Mouse (Mus musculus) spleen, postnatal 14 days (tissue): ENCODE data around the gene Rbfox1.

Experiments used
- DNase-seq, 2 experiments: peaks; one replicate each; pipeline ENCODE4 v3.0.0; 2021 to 2022; ENCODE audit warnings: low spot score in 2 of 2

Gene Rbfox1

DNA sequence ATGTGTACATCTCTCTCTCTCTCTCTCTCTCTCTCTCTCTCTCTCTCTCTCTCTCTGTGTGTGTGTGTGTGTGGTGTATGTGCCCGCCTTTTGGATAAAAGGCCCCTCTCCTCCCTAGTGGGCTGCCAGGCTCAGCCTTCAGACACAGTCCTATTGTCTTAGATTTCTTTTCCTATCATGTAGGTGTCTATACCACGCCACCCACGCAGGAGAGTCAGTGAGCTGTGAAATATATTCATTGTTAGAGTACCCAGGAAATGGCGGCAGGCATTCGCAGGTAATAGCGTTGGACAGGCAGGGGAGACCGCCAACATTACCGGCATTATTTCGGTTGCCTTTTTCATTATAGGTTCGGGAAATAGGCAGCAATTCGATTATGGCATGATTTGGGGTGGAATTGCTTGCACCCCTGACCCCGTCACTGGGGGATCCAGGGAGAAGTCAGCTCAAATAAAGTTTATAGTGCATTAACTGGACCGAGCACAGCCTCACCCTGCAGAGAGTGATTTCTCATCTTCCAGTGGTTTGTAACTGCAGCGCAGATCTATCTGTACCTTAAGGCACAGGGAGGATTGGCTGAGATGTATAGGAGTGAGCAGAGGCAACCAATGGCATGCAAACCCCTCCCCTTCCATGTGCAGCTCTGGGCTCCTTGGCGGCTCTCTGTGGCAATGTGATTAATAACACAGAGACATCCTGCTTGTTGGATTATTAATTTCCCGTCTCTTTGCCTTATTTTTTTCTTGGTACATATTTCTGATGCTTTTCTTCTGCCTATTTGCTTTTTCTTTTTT, 1264.1 kb downstream of the Rbfox1 start:
- DNase-seq = no peak

DNA sequence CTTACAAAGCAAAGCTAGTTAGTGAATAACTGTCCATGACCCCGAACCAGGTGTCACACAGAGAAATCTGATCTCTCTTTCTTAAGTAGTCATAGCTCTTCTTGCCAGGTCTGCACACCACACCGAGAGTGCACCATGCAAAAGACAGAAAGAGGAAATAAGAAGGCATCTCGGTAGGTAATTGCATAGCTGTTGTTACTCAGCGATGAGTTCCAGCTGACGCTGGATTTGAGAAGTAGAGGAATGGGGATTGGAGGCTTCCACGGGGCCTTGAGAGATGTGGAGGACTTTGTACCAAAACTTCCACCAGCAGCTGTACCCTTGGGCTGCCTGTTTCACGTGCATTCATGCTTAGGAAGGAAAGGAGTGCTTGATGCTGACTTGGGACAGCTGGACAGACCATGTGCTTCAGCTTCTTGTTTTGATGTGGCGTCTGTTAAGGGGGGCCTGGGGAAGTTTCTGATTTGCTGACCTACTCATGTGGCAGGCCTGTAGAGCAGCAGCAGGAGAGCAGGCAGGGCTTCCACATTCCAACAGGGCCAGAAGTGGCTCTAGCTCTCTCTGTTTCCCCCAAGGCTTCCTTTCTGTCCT, 1265.1 kb downstream of the Rbfox1 start:
- no peak for DNase-seq

- no peak for DNase-seq
Observed at GRCm38 (mm10) chr16:7152401-7152800, 1267.2 kb downstream of the Rbfox1 start.

DNA sequence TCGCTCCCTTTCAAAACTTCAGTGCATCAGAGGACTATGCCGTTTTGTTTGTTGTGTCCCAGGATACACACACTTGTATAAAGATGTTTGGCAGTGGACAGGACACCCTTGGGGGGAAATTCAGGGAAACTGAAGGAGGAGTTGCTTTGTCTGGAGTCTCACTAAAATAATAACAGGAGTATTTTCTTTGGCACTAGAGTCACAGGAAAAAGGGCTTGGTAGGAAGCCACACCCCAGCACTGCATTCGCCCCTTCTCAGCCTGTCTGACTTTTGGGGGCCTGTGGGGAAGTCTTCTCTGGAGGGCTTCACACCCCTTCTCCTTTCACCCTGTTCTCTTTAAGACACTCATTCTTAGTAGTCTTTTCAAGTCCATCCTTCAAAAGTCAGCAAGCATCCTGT, 1269.5 kb downstream of the Rbfox1 start:
- no peak for DNase-seq

GRCm38 (mm10) chr16:7158856-7159826, 1274.0 kb downstream of the Rbfox1 start:
- no peak for DNase-seq

GRCm38 (mm10) chr16:7159827-7160217, 1274.7 kb downstream of the Rbfox1 start:
- DNase-seq = no peak

DNA sequence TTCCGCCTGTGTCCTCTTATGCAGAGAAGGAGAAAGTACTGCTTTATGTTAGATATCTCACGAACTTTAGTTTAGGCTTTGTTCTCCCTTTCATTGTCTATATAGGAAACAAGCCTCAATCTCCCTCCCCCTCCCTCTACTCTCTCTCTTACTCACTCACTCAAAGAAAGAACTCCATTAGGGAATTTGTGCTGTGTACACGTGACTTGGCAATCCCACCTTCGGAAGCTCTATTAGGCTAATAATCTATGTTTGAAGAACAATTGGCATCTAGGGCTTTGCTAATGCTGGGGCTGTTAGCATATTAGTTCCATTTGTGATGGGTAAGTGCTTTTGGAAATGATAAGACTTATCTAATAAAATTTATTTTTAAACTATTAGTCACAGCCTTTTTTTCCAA, 1277.0 kb downstream of the Rbfox1 start:
- DNase-seq = no peak

DNA sequence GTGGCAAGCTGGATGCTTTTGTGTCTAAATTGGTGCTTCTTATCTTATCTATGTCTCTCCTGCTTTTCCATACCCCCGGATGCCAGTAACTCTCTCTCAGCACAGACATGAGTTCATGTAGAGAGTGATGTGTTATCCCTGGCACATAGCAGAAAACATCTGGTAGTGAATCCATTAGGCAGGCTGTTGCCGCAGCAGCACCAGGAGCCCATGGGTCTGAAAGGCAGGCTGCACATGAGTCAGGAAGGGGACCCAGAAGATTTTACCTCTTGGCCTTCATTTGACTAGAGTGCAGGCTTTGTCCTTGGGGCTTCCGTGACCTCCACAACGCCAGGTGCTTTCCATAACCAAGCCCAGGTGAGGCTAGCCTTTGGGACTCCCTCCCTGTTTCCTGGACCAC, 1278.5 kb downstream of the Rbfox1 start:
- DNase-seq = no peak

GRCm38 (mm10) chr16:7164153-7164737, 1279.1 kb downstream of the Rbfox1 start:
- DNase-seq = no peak

DNA sequence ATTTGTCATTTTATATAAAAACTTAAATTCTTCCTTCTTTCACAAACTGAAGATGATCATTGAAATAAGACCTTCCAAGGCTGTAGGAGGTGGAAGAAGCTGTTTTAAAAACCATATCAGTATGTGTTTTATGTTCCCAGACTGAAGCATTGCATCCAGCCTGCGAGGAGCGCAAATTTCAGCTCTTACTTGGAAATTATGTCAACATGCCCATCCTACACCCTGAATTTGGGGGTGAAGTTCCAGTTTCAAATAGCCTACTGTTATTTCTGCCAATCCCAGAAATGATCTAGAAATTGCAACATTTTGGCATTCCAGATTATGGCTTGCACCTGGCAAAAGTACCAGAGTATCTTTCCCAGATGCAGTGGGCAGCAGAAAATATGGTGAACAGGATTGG, 1290.8 kb downstream of the Rbfox1 start:
- DNase-seq = no peak

- DNase-seq = no peak
Observed at GRCm38 (mm10) chr16:7187788-7188187, 1302.6 kb downstream of the Rbfox1 start.

GRCm38 (mm10) chr16:7193535-7193934, 1308.4 kb downstream of the Rbfox1 start:
- DNase-seq = no peak

- no peak for DNase-seq
Observed at GRCm38 (mm10) chr16:7197953-7198352, 1312.8 kb downstream of the Rbfox1 start.

DNA sequence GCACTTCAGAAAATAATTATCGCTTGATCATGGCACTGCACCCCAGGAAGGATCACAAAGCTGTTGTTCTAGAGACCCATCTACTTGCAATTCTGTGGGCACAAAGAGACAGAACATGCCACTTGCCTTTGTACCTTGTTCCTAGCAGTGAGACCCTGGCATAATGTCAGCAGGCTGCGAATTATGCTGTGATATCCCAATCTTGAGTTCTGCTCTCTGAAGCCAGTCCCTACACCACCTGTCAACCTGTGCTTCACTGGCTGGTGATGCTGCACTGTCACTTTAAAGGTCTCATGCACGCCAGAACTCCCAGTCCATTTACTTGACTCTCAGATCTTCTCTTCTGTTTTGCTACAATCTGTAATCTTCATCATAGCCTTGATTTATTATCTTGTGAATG, 1315.1 kb downstream of the Rbfox1 start:
- no peak for DNase-seq

DNA sequence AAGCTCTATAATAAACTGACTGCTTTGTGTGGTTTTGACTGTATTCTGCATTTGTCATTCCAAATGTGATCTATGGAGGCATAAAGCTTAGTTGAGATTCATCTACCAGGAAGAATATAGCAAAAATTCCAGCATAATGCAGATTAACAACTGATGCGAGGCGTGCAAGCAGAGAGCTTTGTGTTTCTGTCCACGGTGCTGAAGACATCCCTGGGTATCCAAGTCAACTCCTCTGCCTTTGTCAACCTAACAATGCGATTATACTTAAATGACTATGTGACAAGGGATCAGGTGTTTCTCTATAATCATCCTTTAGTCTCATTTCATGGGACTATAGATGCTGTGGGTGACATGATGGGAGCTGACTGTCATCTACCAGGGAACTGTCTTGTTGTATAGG, 1316.7 kb downstream of the Rbfox1 start:
- no peak for DNase-seq

- no peak for DNase-seq
Observed at GRCm38 (mm10) chr16:7206116-7206900, 1321.2 kb downstream of the Rbfox1 start.

DNA sequence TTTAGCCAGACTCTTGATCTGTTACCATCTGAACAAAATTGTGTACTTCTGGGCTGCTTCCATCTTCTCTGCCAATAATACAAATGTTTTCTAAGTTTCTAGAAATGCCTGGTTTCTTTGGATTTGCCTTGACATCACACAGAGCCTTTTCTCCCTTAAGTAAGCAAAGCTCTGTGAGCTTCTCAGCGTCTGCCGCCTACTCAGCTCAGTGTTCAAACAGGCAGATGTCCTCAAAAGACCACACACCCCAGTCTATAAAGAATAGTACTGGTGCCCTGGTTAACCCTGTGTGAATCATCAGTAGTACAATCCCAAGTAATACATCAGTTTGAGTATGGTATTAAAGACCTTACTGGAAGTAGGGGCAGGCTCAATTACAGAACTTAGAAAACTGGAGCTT, 1322.4 kb downstream of the Rbfox1 start:
- no peak for DNase-seq

DNA sequence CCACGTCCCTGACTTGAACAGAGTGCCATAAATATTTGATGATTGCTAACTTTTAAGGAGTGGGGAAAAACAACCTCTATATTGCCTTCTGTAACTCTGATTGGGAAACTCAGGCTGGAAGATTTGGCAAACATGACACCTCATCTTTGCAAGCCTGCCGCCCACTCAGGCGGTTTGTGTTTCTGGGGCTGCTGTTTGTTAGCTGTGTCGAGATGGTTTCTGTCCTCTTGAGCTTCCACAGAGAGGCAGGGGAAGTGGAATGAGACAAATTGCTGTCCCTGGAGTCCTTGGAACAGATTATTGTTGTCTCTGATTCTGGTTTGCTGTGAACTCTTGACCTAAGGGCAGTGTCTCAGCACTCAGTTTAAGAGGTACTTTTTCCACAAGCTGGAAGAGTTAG, 1327.6 kb downstream of the Rbfox1 start:
- DNase-seq = no peak

DNA sequence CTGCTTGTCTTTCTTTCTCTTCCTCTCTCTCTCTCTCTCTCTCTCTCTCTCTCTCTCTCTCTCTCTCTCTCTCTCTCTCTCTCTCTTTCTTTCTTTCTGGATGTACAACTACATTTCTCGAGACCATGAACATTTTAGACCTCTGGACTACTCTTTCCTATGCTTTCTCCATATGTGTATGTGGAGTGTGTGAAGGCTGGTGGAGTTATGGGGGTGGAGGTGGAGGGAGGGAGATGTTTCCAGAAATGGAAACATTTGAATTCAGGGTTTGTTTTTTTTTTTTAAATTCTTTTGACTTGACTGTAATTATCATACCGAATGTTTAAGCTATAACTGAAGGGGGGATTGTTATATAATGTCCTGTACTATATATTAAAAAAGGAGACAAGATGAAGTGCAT, 1338.1 kb downstream of the Rbfox1 start:
- DNase-seq = no peak

DNA sequence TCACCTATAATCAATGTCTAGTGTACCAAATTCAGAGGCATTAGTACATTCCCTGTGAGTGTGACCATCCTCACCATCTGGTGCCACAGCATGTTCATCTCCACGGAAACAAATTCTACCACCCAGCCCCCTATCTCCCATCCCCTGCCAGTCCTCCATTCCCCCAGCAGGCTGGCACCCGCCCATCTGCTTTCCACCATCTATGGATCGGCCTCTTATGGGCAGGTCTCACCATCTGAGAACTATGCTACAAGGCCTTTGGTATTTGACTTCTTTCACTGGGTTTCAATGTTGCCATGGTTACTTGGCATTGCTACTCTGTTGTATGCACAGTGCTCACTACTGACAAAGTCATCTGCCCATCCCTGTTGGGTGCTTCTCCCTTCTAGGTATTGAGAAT, 1340.8 kb downstream of the Rbfox1 start:
- DNase-seq = no peak

GRCm38 (mm10) chr16:7228246-7228645, 1343.1 kb downstream of the Rbfox1 start:
- no peak for DNase-seq
